Mouse (Mus musculus): ENCODE results near the gene Fsd1.

- TF ChIP-seq CTCF (IDR thresholded peaks at IDR 0.05; ENCODE audit: low read depth, low read length), result no peak
- TF ChIP-seq GATA1 (IDR thresholded peaks at IDR 0.05; ENCODE audit: borderline replicate concordance, low read length), result no peak
- no peak for TF ChIP-seq TAL1 (conservative IDR thresholded peaks at IDR 0.05; ENCODE audit: low read depth, low read length)
- TF ChIP-seq POLR2AphosphoS5 (IDR thresholded peaks at IDR 0.05; ENCODE audit: insufficient replicate concordance, low read depth, low read length), result no peak
- TF ChIP-seq GATA2 (IDR thresholded peaks at IDR 0.05; ENCODE audit: borderline replicate concordance, low read depth, low read length), result no peak
Measured at GRCm38 (mm10) chr17:56003000-56003399, 16.7 kb downstream of the Fsd1 start.
